Mouse (Mus musculus) skeletal muscle tissue, postnatal 0 days (tissue): ENCODE data around the gene Bbs12. TPM values are rescaled to one million over a fixed set of nuclear protein-coding genes. Genes with fewer than 3 reads are reported as not detected.

ENCODE experiments used
- polyA plus RNA-seq: library from polyadenylated mRNA; unstranded; fragments of >200 nt; fragmentation: Nextera tagmentation; extraction: Ambion mirVana; gene quantifications from 2 replicates; pipeline ENCODE4 v1.2.1, GENCODE M21; 2015

Gene Bbs12
- 3.9 and 4.1 TPM in 2 replicates for polyA plus RNA-seq

GRCm38 (mm10) chr3:37312370-37312941 lies at the start of gene Bbs12, which contains the start of gene Cetn4:
Gene Bbs12, plus strand, starts transcription at chr3:37312554.
Gene Cetn4, minus strand, starts transcription at chr3:37312708.

GRCm38 (mm10) chr3:37348221-37349165 lies 36.1 kb downstream of the Bbs12 start, which contains the start of gene Fgf2:
Gene Fgf2, plus strand, starts transcription at chr3:37348346.

Other genes with a start within 250 kb of the Bbs12 start
- 0.06 and 0.10 TPM in 2 replicates for gene Adad1, start 249.0 kb upstream of the Bbs12 start, polyA plus RNA-seq
- 0.40 and 0.44 TPM in 2 replicates for gene Il2, start 186.6 kb upstream of the Bbs12 start, polyA plus RNA-seq
- gene Il21, start 79.9 kb upstream of the Bbs12 start, polyA plus RNA-seq, result not detected in 2 replicates
- gene Cetn4, start 154 bp downstream of the Bbs12 start, polyA plus RNA-seq, result 1.6 and 2.0 TPM in 2 replicates
- gene Fgf2, start 35.8 kb downstream of the Bbs12 start, polyA plus RNA-seq, result 2.8 and 3.4 TPM in 2 replicates
- gene Spata5, start 107.3 kb downstream of the Bbs12 start, polyA plus RNA-seq, result 14.9 and 18.6 TPM in 2 replicates
- gene Nudt6, start 107.7 kb downstream of the Bbs12 start, polyA plus RNA-seq, result 25.4 and 28.3 TPM in 2 replicates